Mouse (Mus musculus) mature B cell (primary cell): ENCODE measurements at regions not wholly inside any gene's neighbourhood (a gene's known extent, or its start where the extent isn't known, plus 50 kb on each side); places are given as distances from the start of the nearest gene placed in this dataset.

Experiments used
- in situ Hi-C: fragments of 300-500 bp; cut with MboI; formaldehyde crosslinking; loops from 2 replicates; pipeline ENCODE4 v1.14.3; 2019

GRCm38 (mm10) chr1:21132340-21132739 is 53.3 kb upstream of the Tram2 start:
- in situ Hi-C loops, result no loop called here

- in situ Hi-C loops, result no loop called here
Observed at GRCm38 (mm10) chr1:21146961-21147360, 67.9 kb upstream of the Tram2 start.

- in situ Hi-C loops, result loop anchor here (10.0 kb wide), 1 partner anchor 227 kb away; no protein-coding TSS in a partner anchor
Observed at GRCm38 (mm10) chr1:21161742-21162141, 56.6 kb upstream of the Tmem14a start.

GRCm38 (mm10) chr1:21166287-21166733 is 52.1 kb upstream of the Tmem14a start:
- in situ Hi-C loops, result loop anchor here (10.0 kb wide), 1 partner anchor 232 kb away; no protein-coding TSS in a partner anchor

- in situ Hi-C loops, result loop anchor here (10.0 kb wide), 1 partner anchor 232 kb away; no protein-coding TSS in a partner anchor
Observed at GRCm38 (mm10) chr1:21166762-21167161, 51.6 kb upstream of the Tmem14a start.
